Mouse (Mus musculus) ES-E14 (cell line): Measurements from ENCODE around the gene Arhgap17.

Experiments used
- CHD2 ChIP-seq: IDR thresholded peaks from 2 replicates; pipeline ENCODE4 v1.6.1; 2014; ENCODE audit warnings: mild to moderate bottlenecking, low read depth, low read length, inconsistent platforms
- HCFC1 ChIP-seq: IDR thresholded peaks from 2 replicates; pipeline ENCODE4 v1.6.1; 2012; ENCODE audit warnings: low read length, inconsistent platforms, borderline replicate concordance; ENCODE audit not compliant: insufficient read depth
- MAFK ChIP-seq: IDR thresholded peaks from 2 replicates; pipeline ENCODE4 v1.6.1; 2014; ENCODE audit warnings: mild to moderate bottlenecking, low read depth, low read length, inconsistent platforms; ENCODE audit not compliant: insufficient read depth
- ZNF384 ChIP-seq: IDR thresholded peaks from 2 replicates; pipeline ENCODE4 v1.6.1; 2012; ENCODE audit warnings: low read depth, low read length, inconsistent platforms

DNA sequence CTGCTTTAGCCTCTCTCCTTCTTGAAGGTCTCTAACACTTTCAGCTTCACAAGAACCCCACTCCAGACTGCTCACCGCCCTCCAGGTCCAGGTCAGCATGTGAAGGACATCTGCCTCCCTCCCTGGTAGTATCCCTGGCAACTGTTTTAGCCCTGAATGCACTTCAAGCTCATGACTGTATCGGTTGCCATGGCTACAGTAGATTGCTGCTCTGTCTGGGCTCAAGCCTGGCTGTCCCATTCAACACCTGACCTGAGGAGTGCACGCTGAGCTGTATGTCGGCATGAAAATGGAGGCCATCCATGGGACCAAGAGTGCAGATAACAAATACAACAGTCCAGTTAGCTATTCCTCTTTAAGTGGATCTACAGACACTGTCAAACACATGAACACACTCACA, 131.1 kb downstream of the Arhgap17 start:
- no peak for TF ChIP-seq ZNF384
- no peak for TF ChIP-seq CHD2
- no peak for TF ChIP-seq HCFC1
- no peak for TF ChIP-seq MAFK
